Mouse (Mus musculus) left cerebral cortex, postnatal 4 days (tissue): Measurements from ENCODE around the gene Tnfrsf13b. TPM values are rescaled to one million over a fixed set of nuclear protein-coding genes. Genes with fewer than 3 reads are reported as not detected.

Source experiments
- DNase-seq: peaks from one replicate; pipeline ENCODE4 v3.0.0-alpha.2; 2022
- intact Hi-C: fragments of 180-260 bp; cut with DNase I; formaldehyde crosslinking; loops from one replicate; pipeline ENCODE4 v1.15.1; 2025
- total RNA-seq, 2 experiments: library from RNA; stranded (reverse); gene quantifications; 2 replicates each; pipeline ENCODE4 v1.2.3; 2021

Tnfrsf13b gene
- total RNA-seq: 1 to 10 TPM in 1 of 2 experiments, under 1 TPM in 1; 0.70 to 1.1 TPM

DNA sequence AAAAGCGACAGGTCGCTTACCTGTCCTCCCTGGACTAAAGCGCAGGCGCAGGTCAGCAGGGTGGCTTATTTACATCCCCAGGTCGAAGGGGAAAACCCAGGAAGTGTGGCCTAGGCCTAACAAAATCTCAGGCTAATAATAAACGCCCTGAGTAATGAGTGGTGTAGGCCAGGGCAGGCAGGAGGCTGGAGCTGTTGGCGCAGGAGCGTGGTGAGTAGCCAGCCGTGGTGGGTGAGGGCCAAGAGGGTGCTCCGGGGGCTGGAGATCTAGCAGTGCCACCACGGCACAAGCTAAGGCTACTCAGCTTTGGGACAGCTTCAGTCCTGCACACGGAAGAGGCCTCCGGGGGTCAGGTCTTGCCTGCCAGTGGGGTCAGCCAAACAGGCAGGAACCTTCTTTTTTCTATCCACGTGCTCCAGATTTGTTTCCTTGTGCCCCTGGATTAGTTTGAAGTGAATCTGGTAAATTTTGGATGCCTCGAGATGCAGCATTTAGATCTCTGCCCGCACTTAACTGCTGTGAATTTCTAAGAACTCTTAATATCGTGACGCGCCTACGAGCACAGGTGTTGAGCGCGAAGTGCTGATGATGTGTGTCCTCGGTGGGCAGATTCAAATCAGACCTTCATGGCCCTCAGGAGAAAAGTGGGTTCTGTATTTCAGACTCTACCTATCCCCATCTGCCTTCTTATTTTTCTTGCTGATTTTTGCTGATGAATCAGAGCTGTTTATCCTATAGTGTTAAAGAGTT is at the start of gene Tnfrsf13b:
Gene Tnfrsf13b, plus strand, starts transcription at position 150 of the 750 bp plus-strand sequence.
- intact Hi-C loops: no loop called here
- DNase-seq: no peak

DNA sequence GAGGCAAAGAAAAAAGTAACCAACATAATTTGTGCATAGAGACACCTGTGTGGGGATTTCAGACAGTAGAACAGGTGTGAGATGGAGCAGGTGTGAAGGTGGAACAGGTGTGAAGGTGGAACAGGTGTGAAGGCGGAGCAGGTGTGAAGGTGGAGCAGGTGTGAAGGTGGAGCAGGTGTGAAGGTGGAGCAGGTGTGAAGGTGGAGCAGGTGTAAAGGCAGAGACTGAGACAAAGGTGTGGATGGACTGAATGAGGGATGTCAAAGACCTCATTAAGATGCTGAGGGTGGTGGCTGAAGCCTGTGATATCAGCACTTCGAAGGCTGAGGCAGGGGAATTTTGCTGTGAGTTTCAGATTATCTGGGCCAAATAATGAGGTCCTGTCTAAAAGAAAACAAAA is 44.9 kb upstream of the Tnfrsf13b start:
- intact Hi-C loops: no loop called here
- DNase-seq: no peak

- intact Hi-C loops: loop anchor here (5.0 kb wide), 1 partner anchor 138 kb away; no protein-coding TSS in a partner anchor
- no peak for DNase-seq
Measured at GRCm38 (mm10) chr11:61090195-61090594, 36.4 kb upstream of the Tnfrsf13b start.

DNA sequence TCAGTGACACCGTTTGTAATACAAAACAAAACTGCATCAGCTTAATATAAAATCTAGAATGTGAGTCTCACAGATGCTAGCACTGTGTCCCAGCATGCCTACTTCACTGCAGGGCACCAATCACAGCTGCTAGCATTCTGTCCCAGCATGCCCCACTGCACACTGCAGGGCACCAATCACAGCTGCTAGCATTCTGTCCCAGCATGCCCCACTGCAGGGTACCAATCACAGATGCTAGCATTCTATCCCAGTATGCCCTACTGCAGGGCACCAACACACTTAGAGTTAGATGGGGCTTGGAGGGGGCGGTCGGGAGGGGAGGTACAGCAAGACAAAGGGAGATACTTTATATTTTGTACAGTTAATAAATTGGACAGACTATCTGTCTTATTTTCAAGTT is 35.4 kb upstream of the Tnfrsf13b start:
- DNase-seq: peak; percentile 50
- intact Hi-C loops: loop anchor here (5.0 kb wide), 1 partner anchor 139 kb away; no protein-coding TSS in a partner anchor

DNA sequence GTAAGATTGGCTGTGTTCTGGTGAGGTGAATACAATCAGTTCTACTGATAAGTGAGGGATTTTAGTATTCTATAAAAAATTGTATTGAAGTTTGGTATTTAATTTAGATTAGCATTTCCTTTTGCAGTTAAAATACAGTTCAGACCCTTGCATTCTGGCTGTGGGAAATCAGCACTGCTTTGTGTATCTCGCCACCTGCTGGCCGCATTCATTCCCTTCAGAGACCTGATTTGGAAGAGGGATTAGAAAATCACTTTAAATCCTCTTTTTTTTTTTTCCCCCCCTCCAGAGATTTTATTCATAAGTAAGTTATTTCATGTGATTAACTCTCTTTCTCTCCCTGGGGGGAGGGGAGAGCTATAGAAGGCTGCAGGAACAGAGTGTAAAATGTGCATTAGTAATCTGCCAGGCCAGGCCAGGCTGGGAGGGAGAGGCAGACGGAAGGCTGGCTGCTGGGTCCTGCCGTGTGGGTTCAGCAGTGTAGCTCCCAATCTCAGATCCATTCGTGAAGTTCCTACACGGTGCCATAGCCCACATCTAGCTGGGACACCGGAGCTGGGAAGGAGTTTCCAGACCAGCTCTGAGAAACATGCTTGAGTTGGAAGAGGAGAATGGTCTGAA is 34.8 kb upstream of the Tnfrsf13b start:
- peak; percentile 82 for DNase-seq
- intact Hi-C loops: loop anchor here (5.0 kb wide), 1 partner anchor 139 kb away; no protein-coding TSS in a partner anchor

- DNase-seq: no peak
- intact Hi-C loops: no loop called here
Measured at GRCm38 (mm10) chr11:61098046-61098445, 28.5 kb upstream of the Tnfrsf13b start.

DNA sequence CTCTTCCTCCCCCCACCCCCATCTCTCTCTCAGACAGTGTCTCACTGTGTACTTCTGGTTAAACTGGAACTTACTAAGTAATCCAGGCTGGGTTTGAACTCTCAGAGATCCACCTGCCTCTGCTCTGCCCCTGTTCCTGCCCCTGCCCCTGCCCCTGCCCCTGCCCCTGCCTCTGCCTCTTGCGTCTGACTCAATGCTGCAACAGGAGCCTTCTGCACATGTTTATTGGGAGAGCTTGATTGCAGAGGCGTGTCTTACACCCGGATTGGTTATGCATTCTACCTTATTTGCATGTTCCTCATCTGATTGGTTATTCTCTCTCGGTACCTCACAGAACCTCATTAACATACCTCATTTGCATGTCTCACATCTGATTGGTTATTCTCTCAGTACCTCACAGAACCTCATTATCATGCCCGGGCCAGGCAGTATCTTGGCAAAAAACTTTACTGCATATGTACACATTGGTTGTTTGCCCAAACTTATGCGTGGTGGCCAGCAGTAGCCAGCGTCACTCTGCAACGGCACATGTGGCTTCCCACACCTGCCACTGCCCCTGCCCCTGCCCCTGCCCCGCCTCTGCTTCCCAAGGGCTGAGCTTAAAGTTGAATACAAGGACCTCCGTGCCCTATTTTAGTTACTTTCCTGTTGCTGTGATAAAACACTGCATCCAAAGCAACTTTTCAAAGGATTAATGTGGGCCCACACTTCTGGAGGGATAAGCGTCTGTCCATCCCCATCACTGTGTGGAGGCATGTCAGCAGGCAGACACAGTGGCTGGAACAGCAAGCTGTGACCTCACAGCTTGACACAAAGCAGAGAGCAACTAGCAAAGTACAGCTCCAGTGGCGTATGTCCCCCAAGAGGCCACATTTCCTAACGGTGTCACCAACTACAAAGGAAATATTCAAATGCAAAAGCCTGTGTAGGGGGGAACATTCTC is 23.9 kb upstream of the Tnfrsf13b start:
- intact Hi-C loops: no loop called here
- no peak for DNase-seq

GRCm38 (mm10) chr11:61104241-61104901 is 22.2 kb upstream of the Tnfrsf13b start:
- intact Hi-C loops: loop anchor here (2.0 kb wide), 1 partner anchor 304 kb away; no protein-coding TSS in a partner anchor
- peak; percentile 93 for DNase-seq

DNA sequence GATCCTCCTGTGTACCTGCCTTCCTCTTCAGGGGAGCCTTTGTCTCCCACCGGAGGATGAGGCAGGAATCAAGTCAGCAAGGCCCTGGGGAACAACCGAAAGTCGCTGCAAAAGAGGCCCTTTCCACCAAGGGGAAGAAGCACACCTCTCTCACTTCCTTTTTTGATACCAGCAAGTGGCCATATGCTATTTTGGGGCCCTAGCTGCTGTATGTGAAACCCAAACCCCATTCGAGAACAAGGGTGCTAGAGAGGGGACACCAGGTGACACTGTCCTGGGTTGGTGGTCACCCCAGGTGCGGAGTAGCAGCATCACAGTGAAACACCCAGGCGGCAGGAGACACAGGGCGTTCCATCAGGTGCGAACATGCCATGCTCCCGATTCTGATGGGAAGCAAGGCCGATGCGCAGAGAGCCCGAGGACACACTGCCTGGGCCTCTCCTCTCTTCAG is 17.6 kb upstream of the Tnfrsf13b start:
- intact Hi-C loops: no loop called here
- DNase-seq: no peak

DNA sequence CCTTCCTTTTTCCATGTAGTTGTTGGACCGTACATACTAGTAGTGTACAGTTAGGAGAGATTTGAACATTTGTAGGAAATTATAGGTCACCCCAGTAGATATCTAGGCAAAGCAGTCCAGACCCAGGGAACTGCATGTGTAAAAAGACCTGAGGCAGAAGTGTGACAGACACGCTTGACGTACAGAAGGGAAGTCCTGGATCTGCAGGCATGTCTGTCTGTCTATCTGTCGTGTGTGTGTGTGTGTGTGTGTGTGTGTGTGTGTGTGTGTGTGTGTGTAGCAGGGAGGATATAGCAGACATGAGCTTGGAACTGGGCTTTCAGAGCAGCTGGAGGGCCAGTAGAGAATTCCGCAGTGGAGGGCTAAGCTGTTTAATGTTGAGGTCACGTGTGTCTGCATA is 16.8 kb upstream of the Tnfrsf13b start:
- DNase-seq: no peak
- intact Hi-C loops: no loop called here

DNA sequence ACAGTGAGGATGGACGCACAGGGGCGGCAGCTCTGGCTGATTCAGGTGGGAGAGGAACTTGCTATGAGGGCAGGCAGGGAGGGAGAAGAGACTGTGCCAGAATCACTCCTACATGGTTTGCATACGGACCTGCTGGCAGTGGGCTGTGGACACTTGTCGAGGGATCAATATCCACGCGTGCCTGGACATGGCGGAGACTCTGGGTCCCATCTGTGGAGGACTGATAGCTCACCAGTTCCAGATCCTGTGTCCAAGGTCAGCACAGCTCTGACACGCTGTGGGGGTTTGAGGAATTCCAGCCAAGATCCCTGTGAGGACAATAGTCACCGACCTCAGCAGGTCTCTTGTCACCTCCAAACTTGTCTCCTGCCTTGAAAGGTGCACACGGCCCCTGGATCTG is 16.4 kb upstream of the Tnfrsf13b start:
- intact Hi-C loops: no loop called here
- DNase-seq: no peak

- peak; percentile 17 for DNase-seq
- intact Hi-C loops: no loop called here
Measured at GRCm38 (mm10) chr11:61110928-61111327, 15.6 kb upstream of the Tnfrsf13b start.

DNA sequence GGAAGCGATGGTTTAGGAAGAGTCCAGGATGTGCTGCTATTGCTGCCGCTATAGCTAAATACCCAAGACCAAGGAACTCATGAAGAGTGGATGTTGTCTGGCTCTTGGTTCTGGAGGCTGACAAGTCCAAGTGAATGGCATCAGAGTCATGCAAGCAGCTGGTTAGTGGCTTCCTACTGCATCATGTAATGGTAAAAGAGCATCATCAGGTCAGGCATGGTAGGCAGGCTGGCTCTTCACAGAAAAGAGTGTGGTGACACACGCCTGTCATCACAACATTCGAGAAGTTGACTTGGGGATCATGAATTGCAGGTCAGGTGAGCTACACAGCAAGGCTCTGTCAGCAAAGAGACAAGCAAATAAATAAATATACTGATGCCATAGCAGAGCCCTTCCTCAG is 15.1 kb upstream of the Tnfrsf13b start:
- DNase-seq: no peak
- intact Hi-C loops: no loop called here

- no peak for DNase-seq
- intact Hi-C loops: no loop called here
Measured at GRCm38 (mm10) chr11:61112323-61112995, 14.1 kb upstream of the Tnfrsf13b start.

- intact Hi-C loops: no loop called here
- DNase-seq: no peak
Measured at GRCm38 (mm10) chr11:61116226-61116625, 10.3 kb upstream of the Tnfrsf13b start.

GRCm38 (mm10) chr11:61119996-61120583 is 6.5 kb upstream of the Tnfrsf13b start:
- DNase-seq: no peak
- intact Hi-C loops: no loop called here

- intact Hi-C loops: no loop called here
Measured at GRCm38 (mm10) chr11:61122283-61122768, 4.2 kb upstream of the Tnfrsf13b start.

GRCm38 (mm10) chr11:61122769-61123288 is 3.7 kb upstream of the Tnfrsf13b start:
- DNase-seq: no peak
- intact Hi-C loops: no loop called here

More at GRCm38 (mm10) chr11:61122283-61122768, 4.2 kb upstream of the Tnfrsf13b start:
- DNase-seq: no peak

DNA sequence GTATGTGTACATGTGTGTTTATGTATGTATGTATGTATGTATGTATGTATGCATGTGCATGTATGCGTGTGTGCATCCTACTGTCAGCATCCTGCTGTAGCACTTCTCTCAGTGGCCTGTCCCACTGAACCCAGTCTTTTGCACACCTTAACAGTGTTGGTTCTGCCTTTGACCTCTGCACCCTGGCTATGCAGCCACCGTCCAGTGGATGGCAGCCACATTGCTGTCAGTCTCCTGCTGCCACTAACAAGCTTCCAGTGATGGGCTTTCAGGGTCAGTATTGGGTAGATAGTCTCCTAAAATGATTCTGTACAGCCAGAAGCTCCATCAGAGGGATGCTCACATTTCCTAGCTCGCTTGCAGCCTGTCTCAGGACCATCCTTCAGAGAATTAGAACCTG is 2.7 kb upstream of the Tnfrsf13b start:
- DNase-seq: no peak
- intact Hi-C loops: no loop called here
